Mouse (Mus musculus) lung, embryonic 15.5 days (tissue): ENCODE data around the gene Cbx1. TPM values are rescaled to one million over a fixed set of nuclear protein-coding genes. Genes with fewer than 3 reads are reported as not detected.
A peak's percentile ranks its signal among the peaks of the same experiment; 100 is the strongest.

Experiments used
- ATAC-seq: fragments of 200-750 bp; cut with Nextera tagmentation; 2 replicates; pipeline ENCODE4 v1.8.0; 2017; ENCODE audit warnings: moderate number of reproducible peaks, borderline replicate concordance; ENCODE audit not compliant: low FRiP score, low TSS enrichment; ENCODE audit errors: extremely low read depth
- H3K27ac ChIP-seq: fragments of 300-500 bp; sonication (generic); 2 replicates; pipeline ENCODE4 v1.5.1; 2015; ENCODE audit warnings: moderate library complexity, mild to moderate bottlenecking, inconsistent platforms
- H3K27me3 ChIP-seq: fragments of 300-500 bp; sonication (generic); 2 replicates; pipeline ENCODE4 v1.6.1; 2015; ENCODE audit warnings: inconsistent platforms
- H3K36me3 ChIP-seq: fragments of 300-500 bp; sonication (generic); 2 replicates; pipeline ENCODE4 v1.6.1; 2015; ENCODE audit warnings: inconsistent platforms
- H3K4me1 ChIP-seq: fragments of 300-500 bp; sonication (generic); 2 replicates; pipeline ENCODE4 v1.6.1; 2015; ENCODE audit warnings: inconsistent platforms
- H3K4me2 ChIP-seq: fragments of 300-500 bp; sonication (generic); 2 replicates; pipeline ENCODE4 v1.6.1; 2015; ENCODE audit warnings: inconsistent platforms, mild to moderate bottlenecking, moderate library complexity
- H3K4me3 ChIP-seq: fragments of 300-500 bp; sonication (generic); 2 replicates; pipeline ENCODE4 v1.5.1; 2015; ENCODE audit warnings: mild to moderate bottlenecking, inconsistent platforms
- H3K9ac ChIP-seq: fragments of 300-500 bp; sonication (generic); 2 replicates; pipeline ENCODE4 v1.6.1; 2015; ENCODE audit warnings: inconsistent platforms
- H3K9me3 ChIP-seq: fragments of 300-500 bp; sonication (generic); 2 replicates; pipeline ENCODE4 v1.6.1; 2016; ENCODE audit warnings: inconsistent platforms
- WGBS: fragments of 180-500 bp; shearing (Covaris S2); methylation state at CpG from one replicate; pipeline ENCODE4 v1.1.7; 2015; 5-methylcytosine and 5-hydroxymethylcytosine counted together
- polyA plus RNA-seq: library from polyadenylated mRNA; unstranded; fragments of >200 nt; fragmentation: Nextera tagmentation; extraction: Ambion mirVana; gene quantifications from 2 replicates; pipeline ENCODE4 v1.2.1, GENCODE M21; 2015

Gene Cbx1
- 114 and 121 TPM in 2 replicates for polyA plus RNA-seq

- no peaks in the 10 kb centered on the region for H3K9me3 ChIP-seq
- H3K9ac ChIP-seq = peak within 1 kb of the TSS; percentile 95
- peak within 1 kb of the TSS; percentile 99 for H3K4me3 ChIP-seq
- H3K27me3 ChIP-seq = no peaks in the 10 kb centered on the region
- peak; percentile 98 for ATAC-seq
- H3K27ac ChIP-seq = peak within 1 kb of the TSS; percentile 99
- peak within 1 kb of the TSS; percentile 67 for H3K4me2 ChIP-seq
- WGBS = under 1% methylated on average over 88 of the region's 93 CpGs
- peaks cover 21% of the 10 kb centered on the region for H3K4me1 ChIP-seq
- no peaks in the 10 kb centered on the region for H3K36me3 ChIP-seq
Measured at GRCm38 (mm10) chr11:96788871-96789795, at the start of gene Cbx1. TSS of gene Cbx1 (plus strand) at chr11:96789127.

- Histone ChIP-seq H3K9ac (no peak overlapping the region), H3K27ac (no peak overlapping the region), H3K4me2 (no peak overlapping the region), H3K9me3 (no peaks in the 10 kb centered on the region), H3K36me3 (no peaks in the 10 kb centered on the region), H3K4me3 (no peak overlapping the region), H3K27me3 (peaks cover 43% of the 10 kb centered on the region), H3K4me1 (peaks cover 10% of the 10 kb centered on the region)
- 50% methylated on average over 12 of the region's 12 CpGs for WGBS
- no peak for ATAC-seq
Measured at GRCm38 (mm10) chr11:96740796-96741195, 48.1 kb upstream of the Cbx1 start.

- no peak overlapping the region for H3K9ac ChIP-seq
- H3K27me3 ChIP-seq = peaks cover 43% of the 10 kb centered on the region
- 15% methylated on average over 12 of the region's 12 CpGs for WGBS
- H3K4me1 ChIP-seq = 0 out of 2 replicates have a peak, but pooled peaks cover 2% of the 10 kb centered on the region
- no peak overlapping the region for H3K4me2 ChIP-seq
- no peak overlapping the region for H3K4me3 ChIP-seq
- no peak overlapping the region for H3K27ac ChIP-seq
- no peaks in the 10 kb centered on the region for H3K36me3 ChIP-seq
- H3K9me3 ChIP-seq = no peaks in the 10 kb centered on the region
- no peak for ATAC-seq
Measured at GRCm38 (mm10) chr11:96741995-96742394, 46.9 kb upstream of the Cbx1 start.

GRCm38 (mm10) chr11:96743000-96743399, 45.9 kb upstream of the Cbx1 start:
- WGBS = 26% methylated on average over 11 of the region's 11 CpGs
- H3K4me3 ChIP-seq = no peak overlapping the region
- peaks cover 36% of the 10 kb centered on the region for H3K27me3 ChIP-seq
- H3K36me3 ChIP-seq = no peaks in the 10 kb centered on the region
- H3K27ac ChIP-seq = no peak overlapping the region
- H3K9me3 ChIP-seq = no peaks in the 10 kb centered on the region
- H3K4me2 ChIP-seq = peak overlapping the region; percentile 17; the same call in 1 of the 2 replicates
- ATAC-seq = no peak
- H3K4me1 ChIP-seq = no peaks in the 10 kb centered on the region
- H3K9ac ChIP-seq = no peak overlapping the region

- Histone ChIP-seq H3K4me1 (no peaks in the 10 kb centered on the region), H3K27ac (no peak overlapping the region), H3K9ac (no peak overlapping the region), H3K4me3 (no peak overlapping the region), H3K27me3 (peaks cover 31% of the 10 kb centered on the region), H3K36me3 (no peaks in the 10 kb centered on the region), H3K4me2 (no peak overlapping the region), H3K9me3 (no peaks in the 10 kb centered on the region)
- WGBS = 58% methylated on average over 4 of the region's 4 CpGs
- ATAC-seq = no peak
Measured at GRCm38 (mm10) chr11:96743891-96744290, 45.0 kb upstream of the Cbx1 start.

GRCm38 (mm10) chr11:96746648-96747047, 42.3 kb upstream of the Cbx1 start:
- Histone ChIP-seq H3K36me3 (no peaks in the 10 kb centered on the region), H3K27ac (no peak overlapping the region), H3K4me1 (no peaks in the 10 kb centered on the region), H3K27me3 (peaks cover 10% of the 10 kb centered on the region), H3K4me2 (no peak overlapping the region), H3K9me3 (no peaks in the 10 kb centered on the region), H3K4me3 (no peak overlapping the region), H3K9ac (no peak overlapping the region)
- ATAC-seq = no peak
- 61% methylated on average over 6 of the region's 6 CpGs for WGBS

GRCm38 (mm10) chr11:96747555-96747954, 41.4 kb upstream of the Cbx1 start:
- Histone ChIP-seq H3K4me1 (no peaks in the 10 kb centered on the region), H3K27ac (no peak overlapping the region), H3K27me3 (peaks cover 1% of the 10 kb centered on the region), H3K4me2 (no peak overlapping the region), H3K4me3 (no peak overlapping the region), H3K9ac (no peak overlapping the region), H3K9me3 (no peaks in the 10 kb centered on the region), H3K36me3 (no peaks in the 10 kb centered on the region)
- WGBS = 29% methylated on average over 3 of the region's 3 CpGs
- no peak for ATAC-seq

GRCm38 (mm10) chr11:96755298-96755697, 33.6 kb upstream of the Cbx1 start:
- no peaks in the 10 kb centered on the region for H3K4me1 ChIP-seq
- no peak overlapping the region for H3K4me3 ChIP-seq
- no peak overlapping the region for H3K27ac ChIP-seq
- no peak for ATAC-seq
- no peaks in the 10 kb centered on the region for H3K36me3 ChIP-seq
- no peak overlapping the region for H3K9ac ChIP-seq
- 91% methylated on average over 2 of the region's 2 CpGs for WGBS
- H3K4me2 ChIP-seq = no peak overlapping the region
- H3K9me3 ChIP-seq = no peaks in the 10 kb centered on the region
- H3K27me3 ChIP-seq = no peaks in the 10 kb centered on the region

GRCm38 (mm10) chr11:96757421-96757820, 31.5 kb upstream of the Cbx1 start:
- Histone ChIP-seq H3K27ac (no peak overlapping the region), H3K4me2 (no peak overlapping the region), H3K36me3 (no peaks in the 10 kb centered on the region), H3K4me1 (no peaks in the 10 kb centered on the region), H3K9me3 (no peaks in the 10 kb centered on the region), H3K9ac (no peak overlapping the region), H3K4me3 (no peak overlapping the region), H3K27me3 (no peaks in the 10 kb centered on the region)
- WGBS = 46% methylated on average over 4 of the region's 4 CpGs
- no peak for ATAC-seq

- Histone ChIP-seq H3K36me3 (no peaks in the 10 kb centered on the region), H3K27ac (no peak overlapping the region), H3K4me1 (peaks cover 6% of the 10 kb centered on the region; the same call in 1 of the 2 replicates), H3K9ac (no peak overlapping the region), H3K27me3 (no peaks in the 10 kb centered on the region), H3K4me2 (no peak overlapping the region), H3K4me3 (no peak overlapping the region), H3K9me3 (no peaks in the 10 kb centered on the region)
- no peak for ATAC-seq
- 66% methylated on average over 5 of the region's 5 CpGs for WGBS
Measured at GRCm38 (mm10) chr11:96758402-96758801, 30.5 kb upstream of the Cbx1 start.

GRCm38 (mm10) chr11:96760042-96760441, 28.9 kb upstream of the Cbx1 start:
- Histone ChIP-seq H3K9me3 (no peaks in the 10 kb centered on the region), H3K4me1 (peaks cover 6% of the 10 kb centered on the region; the same call in 1 of the 2 replicates), H3K36me3 (no peaks in the 10 kb centered on the region), H3K4me2 (no peak overlapping the region), H3K9ac (no peak overlapping the region), H3K27ac (no peak overlapping the region), H3K4me3 (no peak overlapping the region), H3K27me3 (no peaks in the 10 kb centered on the region)
- ATAC-seq = no peak
- WGBS = 39% methylated on average over 3 of the region's 3 CpGs

GRCm38 (mm10) chr11:96761984-96762383, 26.9 kb upstream of the Cbx1 start:
- 44% methylated on average over 7 of the region's 7 CpGs for WGBS
- no peak for ATAC-seq
- Histone ChIP-seq H3K27me3 (no peaks in the 10 kb centered on the region), H3K4me3 (no peak overlapping the region), H3K27ac (no peak overlapping the region), H3K36me3 (no peaks in the 10 kb centered on the region), H3K9ac (no peak overlapping the region), H3K4me1 (peaks cover 6% of the 10 kb centered on the region; the same call in 1 of the 2 replicates), H3K9me3 (no peaks in the 10 kb centered on the region), H3K4me2 (no peak overlapping the region)
